Mouse (Mus musculus) left cerebral cortex, adult 2 months (tissue): ENCODE measurements around the gene Cideb. TPM values are rescaled to one million over a fixed set of nuclear protein-coding genes. Genes with fewer than 3 reads are reported as not detected.
"Not testable (repeated sequence)": the region's sequence is repeated elsewhere in the genome, so short reads cannot be mapped to it uniquely, and the experiment has no call there.

Experiments used
- DNase-seq, 2 experiments: peaks; one replicate each; pipeline ENCODE4 v3.0.0; 2021 to 2022; ENCODE audit warnings: low spot score in 2 of 2, mixed read lengths in 1 of 2; ENCODE audit errors: extremely low spot score in 1 of 2
- H3K27ac ChIP-seq: fragments of 200-600 bp; 2 replicates; pipeline ENCODE4 v1.8.1; 2022
- H3K4me3 ChIP-seq: fragments of 200-600 bp; 2 replicates; pipeline ENCODE4 v1.8.1; 2022
- CTCF ChIP-seq: fragments of 200-600 bp; IDR thresholded peaks from 2 replicates; pipeline ENCODE4 v1.8.1; 2022; ENCODE audit warnings: antibody characterized with exemption, mild to moderate bottlenecking, moderate library complexity
- intact Hi-C: fragments of 180-260 bp; cut with DNase I; formaldehyde crosslinking; loops from one replicate; pipeline ENCODE4 v1.15.1; 2025
- total RNA-seq, 2 experiments: library from RNA; stranded (reverse); gene quantifications; 2 replicates each; pipeline ENCODE4 v1.2.3; 2021

Gene Cideb
- total RNA-seq, 2 experiments from 2014 or later = 2.5 to 2.7 TPM

DNA sequence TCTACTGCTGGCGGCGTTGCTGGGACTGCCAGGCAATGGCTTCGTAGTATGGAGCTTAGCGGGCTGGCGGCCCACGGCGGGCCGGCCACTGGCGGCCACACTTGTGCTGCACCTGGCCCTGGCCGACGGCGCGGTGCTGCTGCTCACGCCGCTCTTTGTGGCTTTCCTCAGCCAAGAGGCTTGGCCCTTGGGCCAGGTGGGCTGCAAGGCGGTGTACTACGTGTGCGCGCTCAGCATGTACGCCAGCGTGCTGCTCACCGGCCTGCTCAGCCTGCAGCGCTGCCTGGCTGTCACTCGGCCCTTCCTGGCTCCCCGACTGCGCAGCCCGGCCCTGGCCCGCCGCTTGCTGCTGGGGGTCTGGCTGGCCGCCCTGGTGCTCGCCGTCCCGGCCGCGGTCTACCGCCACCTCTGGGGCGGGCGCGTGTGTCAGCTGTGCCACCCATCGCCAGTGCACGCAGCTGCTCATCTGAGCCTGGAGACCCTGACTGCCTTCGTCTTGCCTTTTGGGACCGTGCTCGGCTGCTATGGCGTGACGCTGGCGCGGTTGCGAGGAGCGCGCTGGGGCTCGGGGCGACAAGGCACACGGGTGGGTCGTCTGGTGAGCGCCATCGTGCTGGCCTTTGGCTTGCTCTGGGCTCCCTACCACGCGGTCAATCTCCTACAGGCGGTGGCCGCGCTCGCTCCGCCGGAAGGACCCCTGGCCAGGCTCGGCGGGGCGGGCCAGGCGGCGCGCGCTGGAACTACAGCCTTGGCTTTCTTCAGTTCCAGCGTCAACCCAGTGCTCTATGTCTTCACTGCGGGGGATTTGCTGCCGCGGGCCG, 4.0 kb upstream of the Cideb start:
- peak; percentile 25 to 40 for DNase-seq
- peak; percentile 54 for TF ChIP-seq CTCF
- intact Hi-C loops = loop anchor here (5.0 kb wide), 1 partner anchor 140 kb away; the partner anchor contains the start of gene Sdr39u1
- H3K27ac ChIP-seq = peak overlapping the region; percentile 25
- peak overlapping the region; percentile 53 for H3K4me3 ChIP-seq

DNA sequence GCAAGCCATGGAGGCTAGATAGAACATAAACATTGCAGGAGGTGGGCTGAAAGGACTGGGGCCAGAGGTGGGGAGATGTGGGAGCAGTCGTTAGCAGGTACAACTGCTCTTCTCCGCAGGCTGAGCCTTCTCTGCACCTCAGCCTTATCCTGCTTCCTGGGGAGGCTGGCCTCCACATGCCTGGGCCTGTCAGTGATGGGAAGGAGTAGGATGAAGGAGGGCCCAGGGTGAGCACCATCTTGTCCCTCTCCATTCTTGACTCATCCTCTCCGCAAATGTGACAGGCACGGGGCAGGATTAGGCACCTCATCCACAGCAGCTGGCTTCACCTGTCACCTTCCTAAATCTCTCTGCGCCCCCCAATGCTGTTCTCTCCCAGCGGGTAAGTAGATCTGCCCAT, 2.9 kb upstream of the Cideb start, which contains the start of gene Ltb4r2:
Ltb4r2 (plus strand) TSS at position 266 of the 400 bp plus-strand sequence.
- intact Hi-C loops = loop anchor here (5.0 kb wide), 1 partner anchor 141 kb away; the partner anchor contains the start of gene Sdr39u1
- no peak for TF ChIP-seq CTCF
- peak within 1 kb of the TSS; percentile 53 for H3K4me3 ChIP-seq
- H3K27ac ChIP-seq = peak within 1 kb of the TSS; percentile 25
- no peak for DNase-seq

DNA sequence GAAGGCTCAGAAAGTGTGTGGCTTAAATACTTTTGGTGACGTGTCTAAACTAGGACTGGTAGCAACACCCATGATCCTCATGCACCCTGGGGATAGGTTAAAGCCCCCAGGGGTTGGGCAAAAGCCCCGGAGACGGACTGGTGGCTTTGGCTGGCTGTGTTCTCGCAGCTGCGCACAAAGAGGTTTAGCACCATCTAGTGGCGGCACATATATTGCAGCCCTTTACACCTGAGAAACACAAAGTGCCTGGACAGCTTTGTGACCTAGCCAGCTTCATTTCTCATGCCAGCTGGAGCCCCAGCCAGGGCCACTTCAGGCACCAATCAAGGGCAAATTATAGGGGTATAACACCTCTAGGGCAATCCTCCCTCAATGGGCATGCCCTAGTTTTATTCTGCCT, 1.9 kb upstream of the Cideb start:
- intact Hi-C loops = loop anchor here (5.0 kb wide), 1 partner anchor 142 kb away; the partner anchor contains the start of gene Sdr39u1
- peak overlapping the region; percentile 21 for H3K4me3 ChIP-seq
- TF ChIP-seq CTCF = peak; percentile 81
- DNase-seq = peak; percentile 79 to 85
- H3K27ac ChIP-seq = not testable (repeated sequence)

DNA sequence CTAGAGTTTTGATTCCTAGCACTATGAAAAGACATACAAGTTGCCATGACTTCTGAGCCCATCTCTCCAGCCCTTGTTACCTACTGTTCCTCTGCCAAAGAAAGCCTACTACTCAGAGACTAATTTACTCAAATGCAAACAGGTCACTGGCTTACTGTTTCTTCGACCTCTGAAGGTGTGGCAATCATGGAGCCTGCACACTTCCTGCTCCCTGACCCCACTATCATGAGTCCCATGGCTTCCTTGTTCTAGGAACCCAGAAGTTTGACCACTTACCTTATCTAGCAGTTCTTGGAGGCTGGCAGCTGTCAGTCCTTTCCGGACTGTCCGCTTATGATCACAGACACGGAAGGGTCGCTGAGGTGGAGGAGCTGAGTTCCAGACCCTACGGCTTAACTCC, 692 bp downstream of the Cideb start:
- intact Hi-C loops = no loop called here
- DNase-seq = no peak

DNA sequence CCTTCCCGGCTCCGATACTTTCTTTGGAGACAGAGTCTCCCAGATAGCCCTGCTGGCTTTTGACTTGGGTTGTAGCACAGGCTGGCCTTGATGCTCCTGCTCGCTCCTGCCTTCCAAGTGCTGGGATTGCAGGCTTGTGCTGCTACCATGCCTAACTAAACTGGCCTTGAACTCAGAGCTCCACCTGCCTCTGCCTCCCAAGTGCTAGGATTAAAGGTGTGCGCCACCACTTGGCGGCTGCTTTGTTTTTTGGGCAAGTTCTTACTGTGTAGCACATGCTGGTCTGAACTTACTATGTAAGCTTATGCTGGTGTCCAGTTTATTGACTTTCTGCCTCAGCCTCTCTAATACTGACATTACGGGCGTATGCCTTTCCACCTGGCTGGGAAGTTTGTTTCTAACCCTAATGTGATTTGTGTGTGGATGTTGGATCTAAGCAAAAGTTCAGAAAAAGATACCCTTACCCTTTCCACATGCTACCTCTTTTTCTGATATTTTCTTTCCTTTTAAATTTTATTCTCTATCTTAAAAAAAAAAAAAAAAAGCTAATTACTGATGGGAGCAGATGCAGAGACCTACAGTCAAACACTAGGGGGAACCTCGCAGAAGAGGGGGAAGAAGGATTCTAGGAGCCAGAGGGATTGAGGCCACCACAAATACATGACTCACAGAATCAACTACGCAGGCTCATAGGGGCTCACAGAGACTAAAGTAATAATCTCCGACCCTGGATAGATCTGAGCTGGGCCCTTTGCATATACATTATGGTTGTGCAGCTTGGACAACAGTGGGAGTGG, 11.0 kb downstream of the Cideb start:
- DNase-seq = no peak
- no peak overlapping the region for H3K4me3 ChIP-seq
- intact Hi-C loops = no loop called here
- H3K27ac ChIP-seq = no peak overlapping the region
- TF ChIP-seq CTCF = no peak; the same call in 1 of the 2 replicates

More for the DNA sequence above, 692 bp downstream of the Cideb start:
- no peak overlapping the region for H3K4me3 ChIP-seq
- no peak for TF ChIP-seq CTCF
- H3K27ac ChIP-seq = no peak overlapping the region

DNA sequence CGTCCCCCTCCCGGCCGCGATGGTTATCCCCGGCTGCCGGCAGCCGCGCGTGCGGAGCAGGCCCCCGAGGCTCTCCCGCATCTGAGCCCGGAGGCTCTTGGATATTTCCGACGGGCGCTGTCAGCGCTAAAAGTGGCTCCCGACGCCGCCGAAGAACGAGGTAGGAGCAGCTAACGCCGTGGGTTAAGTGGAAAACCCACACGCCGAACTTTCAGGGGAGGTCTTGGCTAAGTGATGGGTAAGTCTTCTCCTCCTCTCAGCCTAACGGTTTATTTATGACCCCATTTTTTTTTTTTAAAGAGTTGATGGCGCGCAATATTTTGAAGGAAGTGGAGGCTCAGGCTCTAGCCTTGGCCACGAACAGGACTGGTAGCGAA, 12.4 kb downstream of the Cideb start:
- intact Hi-C loops = loop anchor here (2.0 kb wide), 1 partner anchor 23 kb away; the partner anchor contains the start of gene Rabggta
- TF ChIP-seq CTCF = no peak
- DNase-seq = no peak
- peak overlapping the region; percentile 32; the same call in 1 of the 2 replicates for H3K27ac ChIP-seq
- H3K4me3 ChIP-seq = peak overlapping the region; percentile 82

DNA sequence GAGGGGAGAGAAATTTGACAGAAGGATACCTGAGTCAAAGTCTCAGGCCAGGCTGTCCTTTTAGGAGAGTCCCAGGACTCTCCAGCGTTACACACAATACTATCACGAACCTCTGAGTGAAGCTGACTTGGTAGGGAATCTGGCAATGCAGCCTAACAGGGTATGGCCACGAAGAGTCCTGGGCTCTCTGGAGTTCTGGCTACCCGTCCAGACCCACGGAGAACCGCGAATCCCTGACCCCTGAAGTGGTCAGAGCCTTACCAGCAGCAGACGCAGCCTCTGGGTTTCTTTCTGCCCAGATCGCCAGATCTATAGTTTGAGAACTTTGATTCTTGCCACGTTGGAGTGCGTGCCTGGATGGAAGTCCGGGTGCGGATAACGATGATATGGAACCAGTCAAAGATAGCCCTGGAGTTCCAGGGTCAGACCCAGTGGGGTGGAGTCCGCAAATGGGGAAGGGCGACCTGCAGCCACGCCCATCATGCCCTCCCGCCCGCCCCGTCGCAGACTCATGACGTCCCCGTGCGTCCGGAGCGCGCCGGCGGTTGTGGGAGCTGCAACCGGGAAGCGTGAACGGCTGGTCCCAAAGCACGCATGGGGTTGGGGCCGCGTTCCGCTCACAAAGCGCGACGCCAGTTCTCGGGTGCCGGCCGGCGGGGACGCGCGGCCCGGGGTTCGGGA, 12.9 kb downstream of the Cideb start, which contains the start of the genes Dhrs1 and Nop9:
Dhrs1 (minus strand) TSS at position 511 of the 681 bp plus-strand sequence.
Nop9 (plus strand) TSS at position 514 of the 681 bp plus-strand sequence.
- intact Hi-C loops = loop anchor here (2.0 kb wide), 1 partner anchor 23 kb away; the partner anchor contains the start of gene Rabggta
- peak within 1 kb of the TSS; percentile 82 for H3K4me3 ChIP-seq
- peak within 1 kb of the TSS; percentile 69 for H3K27ac ChIP-seq
- DNase-seq = peak; percentile 84 to 90
- TF ChIP-seq CTCF = no peak; the same call in none of the 2 replicates

DNA sequence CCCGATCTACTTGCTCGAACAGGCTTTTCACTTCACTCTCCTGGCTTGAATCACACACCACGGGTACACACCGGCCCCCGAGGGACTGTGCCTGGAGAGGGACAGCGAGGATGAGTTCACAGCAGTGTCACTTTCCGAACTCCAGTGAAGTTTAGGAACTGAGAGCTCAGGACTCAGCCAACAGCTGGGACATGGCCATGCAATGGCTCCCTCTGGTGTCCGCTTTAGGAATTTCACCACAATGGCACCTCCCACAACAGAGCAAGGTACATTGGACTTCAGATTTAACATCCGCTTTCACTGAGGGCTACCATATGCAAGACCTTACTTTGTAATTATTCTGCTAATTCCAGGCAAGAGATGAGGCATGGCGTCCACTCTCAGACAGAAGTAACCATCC, 14.5 kb downstream of the Cideb start:
- no peak overlapping the region for H3K27ac ChIP-seq
- peak; percentile 84 to 90 for DNase-seq
- TF ChIP-seq CTCF = peak; percentile 98
- no peak overlapping the region for H3K4me3 ChIP-seq
- intact Hi-C loops = loop anchor here (1.0 to 2.0 kb wide), 2 partner anchors 21 to 61 kb away; partner anchors contain the start of gene Rabggta

DNA sequence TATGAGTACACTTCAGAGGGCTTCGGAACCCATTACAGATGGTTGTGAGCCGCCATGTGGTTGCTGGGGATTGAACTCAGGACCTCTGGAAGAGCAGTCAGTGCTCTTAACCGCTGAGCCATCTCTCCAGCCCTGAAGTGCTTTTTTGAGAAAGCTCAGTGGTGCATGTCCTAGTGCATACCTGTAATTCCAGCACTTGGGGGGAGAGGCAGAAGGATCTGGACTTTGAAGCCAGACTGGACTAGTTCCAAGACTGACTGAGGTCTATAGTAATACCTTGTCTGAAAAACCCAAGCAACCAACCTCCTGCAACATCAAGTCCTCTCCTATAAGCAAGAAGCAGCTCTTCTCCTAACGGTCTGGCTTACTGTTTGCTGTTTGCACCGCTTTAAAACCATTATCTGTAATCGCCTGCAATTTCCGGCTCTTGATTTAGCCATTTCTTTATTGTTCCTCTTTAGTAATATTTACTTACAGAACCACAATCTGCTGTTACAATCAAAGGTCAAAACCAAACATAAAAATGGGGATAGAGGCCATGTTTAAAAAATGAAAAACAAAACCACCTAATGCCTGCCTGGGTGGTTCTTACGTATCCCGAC, 21.1 kb downstream of the Cideb start:
- Histone ChIP-seq H3K27ac (no peak overlapping the region), H3K4me3 (no peak overlapping the region)
- intact Hi-C loops = no loop called here
- DNase-seq = no peak
- TF ChIP-seq CTCF = no peak

DNA sequence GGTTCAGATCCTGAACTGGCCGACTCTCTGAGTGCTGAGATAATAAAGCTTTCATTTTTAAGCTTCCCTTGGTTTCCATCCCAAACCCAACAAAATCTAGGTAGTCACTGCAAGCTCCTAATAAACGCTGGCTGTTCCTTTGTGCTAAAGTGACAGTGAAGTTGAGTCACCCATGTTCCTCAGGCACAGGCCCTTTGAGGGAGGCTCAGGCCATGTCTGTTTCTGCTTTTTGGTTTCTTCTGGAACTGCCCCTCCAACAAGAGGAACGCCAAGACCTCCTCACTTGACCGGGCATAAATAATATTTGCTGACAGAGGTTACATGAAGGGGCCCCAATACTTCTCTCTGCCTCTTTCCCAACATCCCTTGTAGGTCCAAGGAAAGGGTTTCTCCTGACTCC, 22.5 kb downstream of the Cideb start:
- no peak for TF ChIP-seq CTCF

DNA sequence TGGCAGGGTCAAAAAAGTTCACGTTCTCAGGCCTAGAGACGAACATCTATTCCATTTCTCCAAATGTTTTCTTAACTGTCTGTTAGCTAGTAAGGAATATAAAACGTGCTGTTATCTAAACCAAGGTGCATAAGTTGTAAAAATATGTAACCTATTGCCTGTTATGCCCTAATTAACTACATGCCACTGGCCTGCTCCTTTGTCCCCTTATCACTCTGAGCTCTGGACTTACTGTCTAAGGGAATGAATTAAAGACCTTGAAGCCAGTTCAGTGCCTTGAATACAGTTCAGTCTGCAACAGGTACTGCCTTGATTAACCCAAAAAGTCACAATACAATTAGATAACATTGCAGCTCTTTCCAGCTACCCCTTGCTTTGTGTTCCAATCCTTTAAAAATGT, 22.9 kb downstream of the Cideb start:
- intact Hi-C loops = no loop called here
- no peak for DNase-seq
- Histone ChIP-seq H3K4me3 (no peak overlapping the region), H3K27ac (no peak overlapping the region)
- no peak for TF ChIP-seq CTCF

More for the DNA sequence above, 22.5 kb downstream of the Cideb start:
- Histone ChIP-seq H3K4me3 (no peak overlapping the region), H3K27ac (no peak overlapping the region)
- no peak for DNase-seq
- intact Hi-C loops = no loop called here
